Comparison of ENCODE assay signal across 8 mouse cellular contexts in the genomic region with DNA sequence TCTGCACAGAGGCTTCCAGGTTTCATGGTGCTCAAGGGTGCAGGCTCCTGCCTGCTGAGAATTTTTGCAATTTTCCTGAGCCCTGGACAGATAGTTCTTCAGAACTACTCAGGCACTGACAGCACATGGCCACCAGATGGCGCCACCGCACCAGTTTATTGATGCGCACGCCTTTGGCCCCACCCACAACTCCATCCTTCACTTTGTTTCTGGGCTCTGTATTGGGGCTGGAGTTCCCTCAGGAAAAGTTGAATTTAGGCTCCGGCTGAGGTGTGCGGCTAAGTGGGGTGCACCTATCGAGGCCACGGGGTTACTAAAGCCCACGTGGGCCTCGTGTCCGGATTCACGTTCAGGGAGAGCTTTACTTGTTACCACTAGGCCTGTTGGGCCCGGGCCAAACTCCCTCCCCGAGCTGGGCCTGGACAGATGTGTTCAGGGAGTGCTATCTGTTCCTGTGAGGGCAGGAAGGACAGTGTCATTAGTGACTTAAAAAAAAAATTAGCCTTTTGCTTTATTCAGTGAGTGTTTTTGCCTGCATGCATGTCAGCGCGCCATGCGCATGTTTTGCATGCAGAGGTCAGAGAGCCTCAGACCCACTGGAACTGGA. TPM values are rescaled to one million over a fixed set of nuclear protein-coding genes. Genes with fewer than 3 reads are reported as not detected.
A peak's percentile ranks its signal among the peaks of the same experiment; 100 is the strongest.
DNase-seq lines count a peak whose midpoint lies in the region; ATAC-seq and TF ChIP-seq lines count a peak whose summit lies in the region.

No protein-coding gene starts in this region.

- H3K4me3 ChIP-seq in G1E (ENCODE audit: low read depth, low read length): no peak overlapping the region
- no peak overlapping the region for H3K4me3 ChIP-seq in forebrain, embryonic 14.5 days (ENCODE audit: low read depth, low read length)

- peak; percentile 48; the same call in 1 of the 2 replicates for ATAC-seq in G1E (ENCODE audit: extremely low read depth, insufficient number of reproducible peaks, low FRiP score, poor library complexity, severe bottlenecking)
- ATAC-seq in forebrain, embryonic 14.5 days: peak; percentile 77
- ATAC-seq in neutrophil, adult 5-6 weeks (ENCODE audit: extremely low read depth, insufficient number of reproducible peaks, low FRiP score, poor library complexity, severe bottlenecking): peak; percentile 50

- peak overlapping the region; percentile 25; the same call in 1 of the 2 replicates for H3K4me2 ChIP-seq in forebrain, embryonic 14.5 days (ENCODE audit: low read length)

- H3K36me3 ChIP-seq in G1E (replicated peaks): peaks cover 48% of the 10 kb centered on the region
- H3K36me3 ChIP-seq in forebrain, embryonic 14.5 days (ENCODE audit: control insufficient read depth, insufficient read depth, low read length): peaks cover 16% of the 10 kb centered on the region; the same call in 1 of the 2 replicates

- no peak overlapping the region for H3K9ac ChIP-seq in forebrain, embryonic 14.5 days (ENCODE audit: low read length)

- 31% methylated on average over 17 of the region's 17 CpGs for whole genome bisulfite sequencing in forebrain, embryonic 14.5 days

- H3K27ac ChIP-seq in forebrain, embryonic 14.5 days (ENCODE audit: low read depth, low read length): no peak overlapping the region

- peaks cover 11% of the 10 kb centered on the region for H3K4me1 ChIP-seq in G1E (ENCODE audit: insufficient read depth, low read depth, low read length)
- H3K4me1 ChIP-seq in forebrain, embryonic 14.5 days (ENCODE audit: control insufficient read depth, insufficient read depth, low read length): no peaks in the 10 kb centered on the region; the same call in 1 of the 2 replicates

- DNase-seq in G1E (ENCODE audit: low spot score): peak; percentile 22
- DNase-seq in cerebellum, adult 11 months: peak; percentile 80
- peak; percentile 88 for DNase-seq in forebrain, embryonic 14.5 days (ENCODE audit: low spot score)
- DNase-seq in heart, postnatal 10 days: peak; percentile 83 to 92
- DNase-seq in kidney, postnatal 4 days: peak; percentile 93 to 94
- DNase-seq in lung, adult 18-20 months: peak; percentile 72 to 76
- peak; percentile 97 for DNase-seq in testis, postnatal 10 days (ENCODE audit: low spot score)

- intact Hi-C loops in heart, postnatal 10 days (cut with DNase I): loop anchor here (2.0 kb wide), 2 partner anchors 72 to 240 kb away; partner anchors contain the start of gene Radil

- no peaks in the 10 kb centered on the region; the same call in 1 of the 2 replicates for H3K27me3 ChIP-seq in G1E (ENCODE audit: insufficient read depth, low read length)
- H3K27me3 ChIP-seq in forebrain, embryonic 14.5 days (replicated peaks; ENCODE audit: control insufficient read depth, insufficient read depth, low read length): no peaks in the 10 kb centered on the region

- peak; percentile 87 for TF ChIP-seq CTCF in G1E (IDR thresholded peaks at IDR 0.05; ENCODE audit: low read depth, low read length)

- no peaks in the 10 kb centered on the region for H3K9me3 ChIP-seq in G1E (replicated peaks)
- no peaks in the 10 kb centered on the region for H3K9me3 ChIP-seq in forebrain, embryonic 14.5 days (replicated peaks; ENCODE audit: control insufficient read depth, low read length)

RNA-seq across cellular contexts. Expression of gene Ap5z1, which starts 15.2 kb away (rescaled TPM):
- total RNA-seq in G1E (2014; fragmentation: Nextera tagmentation) (14.1 and 14.6 TPM in 2 replicates), G1E (2017) (11.5 and 14.0 TPM in 2 replicates)
- polyA plus RNA-seq in G1E (2012): 32.0 and 37.7 TPM in 2 replicates
- 9.4 and 14.3 TPM in 2 replicates for polyA plus RNA-seq in forebrain, embryonic 14.5 days (2014; fragmentation: Nextera tagmentation; extraction: Ambion mirVana)
- 1 to 10 TPM; 6.4 to 8.1 TPM for total RNA-seq in heart, postnatal 10 days (2021)
- total RNA-seq in neutrophil, adult 5-6 weeks (2017): 18.0 and 19.8 TPM in 2 replicates

RNA-seq across cellular contexts. Expression of gene Papolb, which starts 50.9 kb away (rescaled TPM):
- total RNA-seq in G1E (2014; fragmentation: Nextera tagmentation) (not detected in 2 replicates), G1E (2017) (0.06 and 0.11 TPM in 2 replicates)
- not detected in 2 replicates for polyA plus RNA-seq in G1E (2012)
- polyA plus RNA-seq in forebrain, embryonic 14.5 days (2014; fragmentation: Nextera tagmentation; extraction: Ambion mirVana): 0.15 and 0.27 TPM in 2 replicates
- total RNA-seq in heart, postnatal 10 days (2021): under 1 TPM; 0.12 to 0.17 TPM
- total RNA-seq in neutrophil, adult 5-6 weeks (2017): 0.12 TPM in 1 of 2 replicates, not detected in the other

Comparison
In these comparisons a context has a peak if more than half of its experiments do, and no peak if none do; other contexts are left out.
1. DNase-seq: peak in every context shown above with its lines; median percentile 97 in testis, postnatal 10 days; 94 in kidney, postnatal 4 days; 88 in forebrain, embryonic 14.5 days; 88 in heart, postnatal 10 days; 80 in cerebellum, adult 11 months; 74 in lung, adult 18-20 months; 22 in G1E.